Mouse (Mus musculus) CH12.LX (cell line): ENCODE results near the gene Myo1g.

Source experiments
- CTCF ChIP-seq, 2 experiments: IDR thresholded peaks in 1 of 2; conservative IDR thresholded peaks in 1 of 2; 2 replicates each; pipeline ENCODE4 v1.5.1; 2011 to 2012; ENCODE audit warnings: low read depth in 2 of 2, low read length in 2 of 2, improper control_type of control experiment in 1 of 2, inconsistent platforms in 1 of 2, mild to moderate bottlenecking in 1 of 2, moderate library complexity in 1 of 2
- MEF2A ChIP-seq: IDR thresholded peaks from 2 replicates; pipeline ENCODE4 v1.6.1; 2014; ENCODE audit warnings: low read depth, mild to moderate bottlenecking, inconsistent platforms, low read length, improper control_type of control experiment, borderline replicate concordance

DNA sequence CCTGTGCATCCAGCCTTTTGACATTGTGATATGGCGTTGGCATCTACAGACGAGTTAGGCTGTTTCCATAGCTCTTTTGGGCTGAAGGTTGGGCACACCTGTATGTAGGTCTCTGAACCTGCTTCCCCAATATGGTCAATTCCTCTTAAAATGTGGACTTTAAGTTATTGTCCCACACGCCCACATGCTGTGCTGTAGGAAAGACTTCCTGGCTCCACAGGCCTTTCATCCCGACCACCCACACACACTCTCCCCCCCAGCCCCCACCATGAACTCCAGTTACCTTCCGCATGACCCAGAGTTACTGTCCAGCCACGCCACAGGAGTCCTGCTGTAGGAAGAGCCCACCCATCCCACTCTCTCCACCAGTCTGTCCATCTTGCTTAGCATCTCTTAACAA lies 33.8 kb downstream of the Myo1g start:
- TF ChIP-seq MEF2A (no peak), CTCF (conservative IDR thresholded peaks at IDR 0.05 in 1 of 2, IDR thresholded peaks at IDR 0.05 in 1 of 2; ENCODE audit: low read depth in 2 of 2, low read length in 2 of 2) (no peak)
